Mouse (Mus musculus): ENCODE measurements at regions not wholly inside any gene's neighbourhood (a gene's known extent, or its start where the extent isn't known, plus 50 kb on each side); places are given as distances from the start of the nearest gene placed in this dataset.

DNA sequence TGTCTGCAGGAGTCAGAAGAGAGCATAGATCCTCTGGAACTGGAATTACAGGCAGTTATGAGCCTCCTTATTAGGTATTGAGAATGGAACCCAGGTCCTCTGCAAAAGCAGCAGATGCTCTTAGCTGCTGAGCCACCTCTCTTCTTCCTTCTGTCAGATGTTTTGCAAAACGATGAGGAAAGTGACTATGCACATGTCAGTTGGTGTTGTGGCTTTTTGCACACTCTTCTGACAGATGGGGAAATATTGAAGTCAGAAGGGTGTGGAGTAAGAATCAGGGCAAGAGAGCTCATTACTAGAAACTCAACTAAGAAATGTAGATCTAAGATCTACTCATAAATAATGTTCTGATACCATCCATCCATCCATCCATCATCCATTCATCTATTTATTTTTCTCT, 102.4 kb downstream of the Cdca7 start:
- TF ChIP-seq CTCF (IDR thresholded peaks at IDR 0.05), result no peak
- Histone ChIP-seq H3K4me2 (ENCODE audit: low read depth, low read length, poor library complexity, severe bottlenecking) (no peak overlapping the region), H3K27me3 (ENCODE audit: insufficient read depth, low read length) (no peaks in the 10 kb centered on the region; the same call in 1 of the 2 replicates), H3K36me3 (ENCODE audit: insufficient read depth, low read length) (no peaks in the 10 kb centered on the region), H3K9ac (replicated peaks; ENCODE audit: low read length, poor library complexity, severe bottlenecking) (no peak overlapping the region), H3K27ac (ENCODE audit: low read depth, low read length) (no peak overlapping the region), H3K4me3 (ENCODE audit: low read depth, low read length) (no peak overlapping the region), H3K9me3 (ENCODE audit: low read length) (no peaks in the 10 kb centered on the region), H3K4me1 (ENCODE audit: insufficient read depth, low read length) (no peaks in the 10 kb centered on the region)
- ATAC-seq (ENCODE audit: low FRiP score) (no peak), DNase-seq (ENCODE audit: low spot score) (no peak)
- 77% methylated on average over 1 of the region's 1 CpGs for WGBS

DNA sequence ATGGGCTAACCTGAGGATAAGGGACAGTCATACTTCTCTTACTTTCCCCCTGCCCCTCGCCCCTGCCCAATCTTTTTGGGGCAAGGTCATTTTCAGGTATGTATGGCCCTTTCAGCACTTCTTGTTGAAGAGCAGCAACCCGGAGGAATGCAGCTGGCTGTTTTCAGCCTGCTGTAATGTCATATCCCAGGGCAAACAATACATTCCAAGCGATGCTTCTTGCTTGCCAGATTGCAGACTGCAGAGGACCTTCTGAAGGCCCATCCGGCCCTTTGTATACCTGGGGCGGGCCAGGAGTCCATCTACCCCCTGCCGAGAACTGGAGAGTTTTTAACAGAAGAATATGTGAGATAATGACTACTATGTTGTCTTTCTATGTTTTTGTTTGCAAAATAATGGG, 105.2 kb downstream of the Cdca7 start:
- WGBS, result 83% methylated on average over 6 of the region's 6 CpGs
- no peak for ATAC-seq (ENCODE audit: low FRiP score)
- H3K9ac ChIP-seq (replicated peaks; ENCODE audit: low read length, poor library complexity, severe bottlenecking), result no peak overlapping the region

DNA sequence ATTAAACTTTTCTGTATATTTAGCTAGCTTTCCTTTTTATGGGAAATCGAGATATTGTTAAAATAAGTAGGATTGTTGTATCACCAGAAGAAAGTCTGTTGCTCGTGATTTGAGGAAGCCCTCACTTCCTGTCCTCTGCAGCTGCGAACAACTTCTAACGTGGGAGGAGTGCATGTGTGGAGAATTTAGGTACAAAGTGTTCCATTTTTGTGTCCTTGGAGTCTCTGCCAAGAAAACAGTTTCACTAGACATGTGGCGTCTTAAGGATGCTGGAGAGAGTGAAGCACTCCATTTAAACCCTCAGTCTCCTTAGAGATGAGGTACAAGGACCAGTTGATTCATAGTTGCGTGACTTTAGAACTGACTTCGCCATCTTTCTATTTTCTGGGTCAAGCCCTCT, 112.9 kb downstream of the Cdca7 start:
- WGBS, result 81% methylated on average over 7 of the region's 7 CpGs
- Histone ChIP-seq H3K4me3 (ENCODE audit: low read depth, low read length) (no peak overlapping the region), H3K9me3 (ENCODE audit: low read length) (no peaks in the 10 kb centered on the region), H3K4me2 (ENCODE audit: low read depth, low read length, poor library complexity, severe bottlenecking) (no peak overlapping the region), H3K36me3 (ENCODE audit: insufficient read depth, low read length) (no peaks in the 10 kb centered on the region), H3K27ac (ENCODE audit: low read depth, low read length) (no peak overlapping the region), H3K4me1 (ENCODE audit: insufficient read depth, low read length) (no peaks in the 10 kb centered on the region), H3K9ac (replicated peaks; ENCODE audit: low read length, poor library complexity, severe bottlenecking) (no peak overlapping the region), H3K27me3 (ENCODE audit: insufficient read depth, low read length) (0 out of 2 replicates have a peak, but pooled peaks cover 5% of the 10 kb centered on the region)
- no peak for TF ChIP-seq CTCF (IDR thresholded peaks at IDR 0.05)
- ATAC-seq (ENCODE audit: low FRiP score) (no peak), DNase-seq (ENCODE audit: low spot score) (no peak)

More for the DNA sequence above, 105.2 kb downstream of the Cdca7 start:
- Histone ChIP-seq H3K27ac (ENCODE audit: low read depth, low read length) (no peak overlapping the region), H3K36me3 (ENCODE audit: insufficient read depth, low read length) (no peaks in the 10 kb centered on the region), H3K4me3 (ENCODE audit: low read depth, low read length) (no peak overlapping the region), H3K4me2 (ENCODE audit: low read depth, low read length, poor library complexity, severe bottlenecking) (no peak overlapping the region), H3K9me3 (ENCODE audit: low read length) (no peaks in the 10 kb centered on the region), H3K27me3 (ENCODE audit: insufficient read depth, low read length) (no peaks in the 10 kb centered on the region; the same call in 1 of the 2 replicates), H3K4me1 (ENCODE audit: insufficient read depth, low read length) (no peaks in the 10 kb centered on the region)
- no peak for DNase-seq (ENCODE audit: low spot score)
- no peak for TF ChIP-seq CTCF (IDR thresholded peaks at IDR 0.05)

DNA sequence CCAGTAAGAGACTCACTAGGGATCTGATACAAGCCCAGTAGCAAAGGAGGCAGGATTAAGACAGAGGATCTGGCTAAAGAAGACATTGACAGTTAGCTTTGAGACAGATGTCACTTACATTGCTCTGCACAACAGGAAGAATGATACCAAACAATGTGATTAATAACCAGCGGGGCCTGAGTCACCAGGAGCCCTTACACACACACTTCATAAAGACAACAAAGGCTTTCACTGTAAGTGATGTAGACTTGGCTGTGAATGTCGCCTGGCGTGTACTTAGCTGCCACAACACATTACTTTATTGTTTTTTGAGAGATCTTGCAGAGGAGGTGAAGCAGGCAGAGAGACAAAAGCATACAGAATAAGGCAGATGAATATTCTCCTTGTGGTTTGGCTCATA, 116.1 kb downstream of the Cdca7 start:
- no peaks in the 10 kb centered on the region for H3K4me1 ChIP-seq (ENCODE audit: insufficient read depth, low read length)
- no peak overlapping the region for H3K27ac ChIP-seq (ENCODE audit: low read depth, low read length)
- no peak overlapping the region for H3K4me2 ChIP-seq (ENCODE audit: low read depth, low read length, poor library complexity, severe bottlenecking)
- WGBS, result 13% methylated on average over 3 of the region's 3 CpGs
- H3K9ac ChIP-seq (replicated peaks; ENCODE audit: low read length, poor library complexity, severe bottlenecking), result no peak overlapping the region
- DNase-seq (ENCODE audit: low spot score) (peak; percentile 24), ATAC-seq (ENCODE audit: low FRiP score) (no peak)
- no peak overlapping the region for H3K4me3 ChIP-seq (ENCODE audit: low read depth, low read length)
- no peaks in the 10 kb centered on the region for H3K9me3 ChIP-seq (ENCODE audit: low read length)
- no peak for TF ChIP-seq CTCF (IDR thresholded peaks at IDR 0.05)
- H3K27me3 ChIP-seq (ENCODE audit: insufficient read depth, low read length), result 0 out of 2 replicates have a peak, but pooled peaks cover 5% of the 10 kb centered on the region
- H3K36me3 ChIP-seq (ENCODE audit: insufficient read depth, low read length), result no peaks in the 10 kb centered on the region

DNA sequence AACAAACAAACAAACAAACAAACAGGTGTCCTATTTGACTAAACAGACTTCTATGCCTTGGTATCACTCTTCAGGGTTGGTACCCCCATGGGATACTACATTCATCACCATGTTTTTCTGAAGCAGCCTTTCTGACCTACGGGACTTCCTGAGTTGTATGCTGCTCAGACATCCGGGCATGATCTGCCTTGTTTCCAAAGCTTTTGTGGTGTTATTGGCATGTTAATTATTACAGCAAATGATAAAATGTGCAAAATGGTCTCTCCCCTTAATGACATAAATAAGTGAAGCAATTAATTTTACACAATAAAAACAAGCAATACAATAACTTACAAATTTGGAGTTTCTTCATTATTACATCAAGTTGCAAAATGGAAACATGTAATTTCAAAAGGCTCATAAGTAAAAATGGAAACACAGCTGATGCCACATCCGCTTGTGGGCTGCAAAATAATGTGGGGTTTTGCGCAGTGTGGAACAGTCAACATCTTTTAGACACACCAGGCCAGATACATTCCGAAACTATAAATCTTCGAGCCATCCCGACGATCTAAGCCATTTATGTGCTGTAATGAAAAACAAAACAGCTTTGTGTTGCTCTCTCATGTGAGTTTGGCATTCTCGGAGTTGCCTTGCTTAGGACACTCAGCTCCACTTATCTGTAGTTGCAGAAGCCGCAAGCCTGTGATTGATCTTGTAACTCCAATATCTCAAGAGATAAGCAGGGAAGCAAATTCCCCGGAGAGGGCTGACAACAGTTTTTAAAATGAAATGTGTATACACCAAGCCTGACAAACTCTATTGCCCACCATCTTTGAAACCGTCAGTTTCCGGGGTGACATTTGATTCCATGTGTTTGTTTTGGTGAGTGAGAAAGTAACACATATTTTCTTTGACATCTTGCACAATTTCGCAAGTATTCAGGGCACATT, 121.3 kb downstream of the Cdca7 start:
- ATAC-seq (ENCODE audit: low FRiP score) (no peak), DNase-seq (ENCODE audit: low spot score) (no peak)
- H3K9ac ChIP-seq (replicated peaks; ENCODE audit: low read length, poor library complexity, severe bottlenecking), result no peak overlapping the region
- 0 out of 2 replicates have a peak, but pooled peaks cover 8% of the 10 kb centered on the region for H3K4me1 ChIP-seq (ENCODE audit: insufficient read depth, low read length)
- no peaks in the 10 kb centered on the region for H3K36me3 ChIP-seq (ENCODE audit: insufficient read depth, low read length)
- no peak for TF ChIP-seq CTCF (IDR thresholded peaks at IDR 0.05)
- 44% methylated on average over 14 of the region's 14 CpGs for WGBS
- H3K27me3 ChIP-seq (ENCODE audit: insufficient read depth, low read length), result no peaks in the 10 kb centered on the region
- H3K4me3 ChIP-seq (ENCODE audit: low read depth, low read length), result no peak overlapping the region
- no peak overlapping the region for H3K4me2 ChIP-seq (ENCODE audit: low read depth, low read length, poor library complexity, severe bottlenecking)
- no peaks in the 10 kb centered on the region for H3K9me3 ChIP-seq (ENCODE audit: low read length)
- H3K27ac ChIP-seq (ENCODE audit: low read depth, low read length), result no peak overlapping the region

DNA sequence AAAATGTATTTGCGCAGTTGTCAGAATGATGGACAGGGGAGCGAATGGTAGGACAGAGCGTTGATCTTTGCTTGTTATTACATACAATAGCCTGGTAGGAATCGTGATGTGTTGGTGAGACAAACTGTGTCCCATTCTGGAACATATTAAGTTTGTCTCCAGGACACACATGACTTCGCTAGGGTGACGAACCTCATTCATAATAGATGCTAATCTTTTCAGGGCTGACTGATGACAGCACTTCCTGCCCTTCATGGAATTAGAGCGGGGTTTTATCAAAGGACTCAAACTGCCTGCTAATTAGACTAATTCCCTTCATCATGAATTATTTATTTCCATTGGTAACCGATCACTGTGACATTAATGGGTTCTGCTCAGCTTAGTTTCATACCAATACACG, 122.0 kb downstream of the Cdca7 start:
- Histone ChIP-seq H3K27me3 (ENCODE audit: insufficient read depth, low read length) (no peaks in the 10 kb centered on the region), H3K9ac (replicated peaks; ENCODE audit: low read length, poor library complexity, severe bottlenecking) (no peak overlapping the region), H3K4me3 (ENCODE audit: low read depth, low read length) (no peak overlapping the region), H3K9me3 (ENCODE audit: low read length) (no peaks in the 10 kb centered on the region), H3K4me2 (ENCODE audit: low read depth, low read length, poor library complexity, severe bottlenecking) (no peak overlapping the region), H3K4me1 (ENCODE audit: insufficient read depth, low read length) (0 out of 2 replicates have a peak, but pooled peaks cover 8% of the 10 kb centered on the region), H3K36me3 (ENCODE audit: insufficient read depth, low read length) (no peaks in the 10 kb centered on the region), H3K27ac (ENCODE audit: low read depth, low read length) (no peak overlapping the region)
- ATAC-seq (ENCODE audit: low FRiP score), result no peak
- no peak for TF ChIP-seq CTCF (IDR thresholded peaks at IDR 0.05)
- 19% methylated on average over 9 of the region's 9 CpGs for WGBS
- no peak for DNase-seq (ENCODE audit: low spot score)

Data from midbrain, postnatal 0 days (tissue).